Mouse (Mus musculus) stomach, embryonic 15.5 days (tissue): ENCODE measurements around the gene Nrxn3. TPM values are rescaled to one million over a fixed set of nuclear protein-coding genes. Genes with fewer than 3 reads are reported as not detected.

Experiments
- ATAC-seq: fragments of 200-750 bp; cut with Nextera tagmentation; 2 replicates; pipeline ENCODE4 v1.8.0; 2017; ENCODE audit warnings: low read depth, moderate number of reproducible peaks, moderate TSS enrichment; ENCODE audit not compliant: insufficient read depth, low FRiP score
- H3K27ac ChIP-seq: fragments of 300-500 bp; sonication (generic); 2 replicates; pipeline ENCODE4 v1.5.1; 2015; ENCODE audit warnings: mild to moderate bottlenecking, inconsistent platforms
- H3K27me3 ChIP-seq: fragments of 300-500 bp; sonication (generic); replicated peaks from 2 replicates; pipeline ENCODE4 v1.6.1; 2015; ENCODE audit warnings: inconsistent platforms
- H3K36me3 ChIP-seq: fragments of 300-500 bp; sonication (generic); 2 replicates; pipeline ENCODE4 v1.6.1; 2015; ENCODE audit warnings: inconsistent platforms
- H3K4me1 ChIP-seq: fragments of 300-500 bp; sonication (generic); 2 replicates; pipeline ENCODE4 v1.6.1; 2015; ENCODE audit warnings: inconsistent platforms
- H3K4me2 ChIP-seq: fragments of 300-500 bp; sonication (generic); 2 replicates; pipeline ENCODE4 v1.6.1; 2015; ENCODE audit warnings: mild to moderate bottlenecking, inconsistent platforms
- H3K4me3 ChIP-seq: fragments of 300-500 bp; sonication (generic); replicated peaks from 2 replicates; pipeline ENCODE4 v1.5.1; 2015; ENCODE audit warnings: inconsistent platforms
- H3K9ac ChIP-seq: fragments of 300-500 bp; sonication (generic); 2 replicates; pipeline ENCODE4 v1.6.1; 2015; ENCODE audit warnings: inconsistent platforms
- H3K9me3 ChIP-seq: fragments of 300-500 bp; sonication (generic); 2 replicates; pipeline ENCODE4 v1.6.1; 2016; ENCODE audit warnings: inconsistent platforms
- whole genome bisulfite sequencing: fragments of 180-500 bp; shearing (Covaris S2); methylation state at CpG from one replicate; pipeline ENCODE4 v1.1.7; 2015; 5-methylcytosine and 5-hydroxymethylcytosine counted together
- polyA plus RNA-seq: library from polyadenylated mRNA; unstranded; fragments of >200 nt; fragmentation: Nextera tagmentation; extraction: Ambion mirVana; gene quantifications from 2 replicates; pipeline ENCODE4 v1.2.1, GENCODE M21; 2015

The Nrxn3 gene
- polyA plus RNA-seq, 1 experiment from 2014 or later, result 2.4 TPM

DNA sequence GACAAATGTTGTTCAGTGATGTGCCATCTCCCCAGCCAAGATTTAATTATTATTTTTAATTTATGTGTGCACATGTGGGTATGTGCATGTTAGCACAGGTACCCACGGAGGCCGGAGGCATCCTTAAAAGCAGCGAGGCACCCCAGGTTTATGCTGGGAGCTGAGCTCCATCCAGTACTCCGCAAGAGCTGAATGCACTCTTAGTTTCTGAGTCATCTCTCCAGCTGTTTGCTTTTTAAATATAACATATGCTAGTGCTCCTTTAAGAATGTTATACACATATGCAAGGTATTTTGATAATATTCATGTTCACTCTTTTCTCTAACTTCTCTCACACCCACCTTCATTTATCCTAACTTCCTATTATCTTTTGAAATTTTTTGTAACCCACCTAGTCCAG, 271.1 kb downstream of the Nrxn3 start:
- Histone ChIP-seq H3K4me3 (no peak overlapping the region), H3K36me3 (no peaks in the 10 kb centered on the region)
- WGBS, result 85% methylated on average over 4 of the region's 4 CpGs

DNA sequence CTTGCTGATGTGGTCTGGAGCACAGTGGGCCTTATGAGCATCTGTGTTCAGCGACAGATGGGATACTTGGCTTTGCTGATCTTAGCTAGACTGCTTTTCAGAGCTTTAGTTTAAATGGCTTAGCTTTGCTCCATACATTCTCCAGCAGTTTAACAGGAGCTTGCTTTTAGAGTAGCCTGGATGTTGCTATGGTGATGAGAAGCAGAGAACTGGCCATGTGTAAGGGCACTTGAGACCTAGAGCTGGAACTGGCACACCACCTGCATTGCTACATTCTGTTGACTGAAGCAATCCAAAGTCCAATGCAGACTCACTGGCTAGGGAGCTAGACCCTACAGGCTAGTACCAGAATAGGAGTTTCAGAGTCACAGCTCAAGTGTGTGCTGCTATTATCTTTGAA, 293.8 kb downstream of the Nrxn3 start:
- Histone ChIP-seq H3K36me3 (no peaks in the 10 kb centered on the region), H3K9me3 (no peaks in the 10 kb centered on the region), H3K4me3 (no peak overlapping the region), H3K27me3 (no peaks in the 10 kb centered on the region), H3K4me2 (no peak overlapping the region), H3K27ac (no peak overlapping the region), H3K9ac (no peak overlapping the region), H3K4me1 (no peaks in the 10 kb centered on the region)
- no peak for ATAC-seq
- WGBS, result 86% methylated on average over 1 of the region's 1 CpGs

More for the DNA sequence above, 271.1 kb downstream of the Nrxn3 start:
- no peak overlapping the region for H3K9ac ChIP-seq
- no peaks in the 10 kb centered on the region for H3K4me1 ChIP-seq
- H3K4me2 ChIP-seq, result no peak overlapping the region
- H3K9me3 ChIP-seq, result no peaks in the 10 kb centered on the region
- H3K27me3 ChIP-seq, result no peaks in the 10 kb centered on the region
- no peak overlapping the region for H3K27ac ChIP-seq
- no peak for ATAC-seq

DNA sequence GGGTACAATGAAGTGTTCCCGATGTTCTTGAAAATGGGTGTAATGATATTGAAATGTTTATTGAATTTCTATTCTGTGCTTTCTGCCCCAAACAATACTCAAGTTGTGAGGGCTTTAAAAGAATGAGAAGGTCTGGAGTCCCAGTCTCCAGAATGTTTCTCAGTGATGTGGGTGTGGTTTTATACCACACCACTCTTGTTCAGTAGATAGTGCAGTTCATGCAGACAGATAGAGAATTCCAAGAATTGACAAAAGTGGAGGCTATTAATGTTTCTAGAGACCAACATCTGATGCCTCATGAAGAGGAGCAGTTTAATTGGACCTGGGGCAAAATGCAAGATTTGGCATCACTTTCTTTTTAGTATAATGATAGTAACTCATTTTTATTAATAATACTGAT, 302.5 kb downstream of the Nrxn3 start:
- no peak overlapping the region for H3K4me2 ChIP-seq
- ATAC-seq, result no peak
- H3K27ac ChIP-seq, result no peak overlapping the region
- no peak overlapping the region for H3K9ac ChIP-seq
- no peaks in the 10 kb centered on the region for H3K36me3 ChIP-seq
- H3K27me3 ChIP-seq, result no peaks in the 10 kb centered on the region
- no peak overlapping the region for H3K4me3 ChIP-seq
- no peaks in the 10 kb centered on the region for H3K4me1 ChIP-seq
- 95% methylated on average over 1 of the region's 1 CpGs for WGBS
- H3K9me3 ChIP-seq, result no peaks in the 10 kb centered on the region

DNA sequence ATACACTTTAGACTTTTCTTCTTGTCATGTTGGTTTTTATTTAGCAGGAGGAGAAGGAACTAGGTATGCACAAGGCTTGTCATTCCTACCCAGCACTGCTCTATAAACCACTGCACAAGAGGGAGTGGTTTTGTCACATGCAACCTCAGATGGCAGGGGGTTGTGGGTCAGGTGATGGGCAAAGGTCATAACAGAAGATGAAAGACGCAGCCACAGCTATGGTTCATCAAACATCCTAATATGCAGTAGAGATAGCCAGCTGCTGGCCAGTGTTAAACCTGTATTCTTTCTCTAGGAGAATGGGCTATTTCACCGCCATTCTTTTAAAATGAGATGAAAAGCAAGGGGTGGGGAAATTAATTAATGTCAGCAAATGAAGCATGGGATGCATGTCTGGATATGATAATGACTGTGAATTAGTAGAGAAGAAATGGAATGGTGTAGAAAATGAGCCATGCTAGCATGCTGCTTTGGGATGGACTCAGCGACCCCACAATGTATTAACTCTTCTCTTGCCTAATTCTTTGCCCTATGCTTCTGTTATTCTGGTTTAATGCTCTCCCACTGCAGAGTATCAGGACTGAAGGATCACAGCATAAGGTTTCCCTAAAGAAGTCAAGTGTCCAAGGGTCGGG, 313.4 kb downstream of the Nrxn3 start:
- ATAC-seq, result no peak
- H3K9me3 ChIP-seq, result no peaks in the 10 kb centered on the region
- no peaks in the 10 kb centered on the region for H3K27me3 ChIP-seq
- H3K4me1 ChIP-seq, result no peaks in the 10 kb centered on the region
- no peaks in the 10 kb centered on the region for H3K36me3 ChIP-seq
- no peak overlapping the region for H3K4me3 ChIP-seq
- WGBS, result 71% methylated on average over 4 of the region's 4 CpGs
- no peak overlapping the region for H3K27ac ChIP-seq
- H3K4me2 ChIP-seq, result no peak overlapping the region
- H3K9ac ChIP-seq, result no peak overlapping the region

DNA sequence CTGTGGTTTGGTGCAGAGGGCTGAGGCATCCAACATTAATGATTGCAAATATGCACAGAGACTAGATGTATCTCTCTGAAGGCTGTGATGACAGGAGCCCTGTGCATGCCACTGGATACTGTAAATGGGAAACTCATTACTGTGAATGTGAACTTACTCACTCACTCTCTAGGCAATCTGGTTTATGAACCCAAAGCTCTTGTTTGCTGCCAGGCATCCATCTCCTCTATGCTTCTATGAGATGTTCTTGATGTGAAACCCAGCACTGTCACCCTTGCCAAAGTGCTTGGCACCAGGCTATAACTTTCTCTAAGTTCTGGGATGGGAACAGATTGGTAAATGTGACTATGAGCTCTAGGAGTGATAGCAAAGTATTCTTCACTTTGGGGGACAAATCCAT, 317.5 kb downstream of the Nrxn3 start:
- Histone ChIP-seq H3K9ac (no peak overlapping the region), H3K4me1 (no peaks in the 10 kb centered on the region), H3K27ac (no peak overlapping the region), H3K4me3 (no peak overlapping the region), H3K9me3 (no peaks in the 10 kb centered on the region), H3K4me2 (no peak overlapping the region), H3K36me3 (no peaks in the 10 kb centered on the region), H3K27me3 (no peaks in the 10 kb centered on the region)
- ATAC-seq, result no peak

DNA sequence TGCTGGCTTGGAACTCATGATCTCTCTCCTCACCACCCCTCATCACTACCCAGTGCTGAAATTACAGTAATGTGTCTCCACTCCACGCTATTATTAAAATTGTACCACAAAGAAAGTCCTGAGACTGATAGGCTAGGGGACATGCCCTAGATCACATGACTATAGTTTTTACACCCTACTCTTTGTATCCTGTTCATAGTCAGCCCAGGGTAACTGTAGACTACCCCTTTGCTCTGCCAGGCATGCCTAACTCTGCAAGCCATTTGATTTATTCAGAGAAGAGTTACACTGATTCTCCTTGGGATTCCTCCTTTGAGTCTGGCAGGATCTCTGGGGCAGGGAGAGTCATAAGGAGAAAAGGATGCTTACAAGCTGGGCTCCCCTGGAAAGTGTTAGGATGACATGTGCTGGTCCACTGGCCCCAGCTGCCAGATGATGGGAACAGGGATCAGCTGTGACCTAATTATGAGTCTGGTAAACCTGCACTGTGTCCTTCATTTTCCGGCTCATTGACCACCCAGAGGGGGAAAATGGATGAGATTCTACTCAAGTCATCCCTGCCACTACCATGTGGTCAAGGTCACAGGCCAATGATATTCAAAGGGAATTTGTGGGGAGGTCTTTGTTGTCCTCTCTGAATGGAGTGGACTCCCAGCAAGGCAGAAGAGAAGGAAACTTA, 318.9 kb downstream of the Nrxn3 start:
- Histone ChIP-seq H3K36me3 (no peaks in the 10 kb centered on the region), H3K4me3 (no peak overlapping the region), H3K4me1 (no peaks in the 10 kb centered on the region), H3K27me3 (no peaks in the 10 kb centered on the region), H3K9me3 (no peaks in the 10 kb centered on the region), H3K9ac (no peak overlapping the region), H3K27ac (no peak overlapping the region), H3K4me2 (no peak overlapping the region)
- WGBS, result 79% methylated on average over 2 of the region's 2 CpGs
- no peak for ATAC-seq

DNA sequence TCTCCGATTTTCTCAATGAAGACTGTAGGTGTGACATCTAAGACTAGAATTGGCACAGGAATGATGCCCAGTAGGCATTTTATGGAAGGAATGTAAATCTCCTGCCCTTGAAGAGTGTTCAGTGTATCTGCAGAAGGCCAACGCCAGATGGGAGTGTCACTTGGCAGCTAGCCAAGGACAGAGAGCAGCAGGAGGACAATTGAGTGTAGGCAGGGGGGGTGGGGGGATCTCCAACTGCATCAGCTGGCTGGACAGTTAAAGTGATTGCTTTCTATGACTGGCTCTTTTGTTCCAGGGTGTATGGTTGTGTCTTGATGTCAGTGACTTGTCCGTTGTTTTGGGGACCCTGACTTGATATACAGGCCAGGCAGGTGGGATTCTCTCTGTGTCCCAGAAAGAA, 326.6 kb downstream of the Nrxn3 start:
- WGBS, result 44% methylated on average over 3 of the region's 3 CpGs
- Histone ChIP-seq H3K4me2 (no peak overlapping the region), H3K9me3 (no peaks in the 10 kb centered on the region), H3K27me3 (no peaks in the 10 kb centered on the region), H3K36me3 (no peaks in the 10 kb centered on the region), H3K4me3 (no peak overlapping the region), H3K27ac (no peak overlapping the region), H3K9ac (no peak overlapping the region), H3K4me1 (no peaks in the 10 kb centered on the region)
- ATAC-seq, result no peak

DNA sequence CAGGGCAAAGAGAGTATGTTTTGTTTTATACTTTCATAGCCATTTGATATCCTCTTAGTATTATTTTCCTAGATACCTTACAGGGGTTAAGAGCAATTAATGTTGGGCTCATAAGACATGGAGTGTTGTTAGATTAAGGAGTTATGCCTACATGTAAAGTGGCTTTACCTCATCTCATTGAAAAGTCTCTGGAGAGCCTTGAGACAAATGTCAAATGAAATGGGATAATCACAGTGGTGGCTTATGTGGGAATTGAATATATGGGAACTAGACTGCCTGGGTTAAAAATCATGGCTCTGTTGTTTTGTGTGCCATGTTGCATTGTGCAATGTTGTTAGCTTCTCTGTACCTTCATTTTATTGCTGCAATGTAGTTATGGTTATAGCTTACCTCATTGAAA, 327.0 kb downstream of the Nrxn3 start:
- no peaks in the 10 kb centered on the region for H3K27me3 ChIP-seq
- H3K4me3 ChIP-seq, result no peak overlapping the region
- H3K27ac ChIP-seq, result no peak overlapping the region
- no peaks in the 10 kb centered on the region for H3K4me1 ChIP-seq
- H3K9me3 ChIP-seq, result no peaks in the 10 kb centered on the region
- no peak overlapping the region for H3K9ac ChIP-seq
- H3K4me2 ChIP-seq, result no peak overlapping the region
- H3K36me3 ChIP-seq, result no peaks in the 10 kb centered on the region
- ATAC-seq, result no peak

DNA sequence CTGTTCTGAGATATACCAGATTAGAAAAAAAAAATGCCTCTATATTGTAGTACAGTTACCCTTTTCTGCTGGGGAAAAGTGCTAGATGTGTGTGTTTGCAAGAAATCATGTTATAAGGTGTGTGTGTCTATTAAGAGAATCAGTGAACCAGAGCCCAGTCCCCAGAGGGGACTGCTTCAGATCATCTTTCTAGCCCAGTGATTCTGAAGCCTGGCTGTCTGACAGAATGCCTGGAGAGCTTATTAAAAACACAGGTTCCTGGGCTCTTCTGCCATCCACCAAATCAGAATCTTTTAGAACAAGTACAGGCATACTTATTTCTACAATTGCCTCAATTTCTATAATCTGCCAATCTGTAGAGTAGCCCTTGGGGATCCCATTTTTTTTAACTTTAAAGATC, 349.8 kb downstream of the Nrxn3 start:
- no peak overlapping the region for H3K4me3 ChIP-seq
- H3K9me3 ChIP-seq, result no peaks in the 10 kb centered on the region
- ATAC-seq, result no peak
- no peak overlapping the region for H3K27ac ChIP-seq
- no peaks in the 10 kb centered on the region for H3K36me3 ChIP-seq
- no peak overlapping the region for H3K9ac ChIP-seq
- H3K4me1 ChIP-seq, result no peaks in the 10 kb centered on the region
- H3K27me3 ChIP-seq, result no peaks in the 10 kb centered on the region
- H3K4me2 ChIP-seq, result no peak overlapping the region

DNA sequence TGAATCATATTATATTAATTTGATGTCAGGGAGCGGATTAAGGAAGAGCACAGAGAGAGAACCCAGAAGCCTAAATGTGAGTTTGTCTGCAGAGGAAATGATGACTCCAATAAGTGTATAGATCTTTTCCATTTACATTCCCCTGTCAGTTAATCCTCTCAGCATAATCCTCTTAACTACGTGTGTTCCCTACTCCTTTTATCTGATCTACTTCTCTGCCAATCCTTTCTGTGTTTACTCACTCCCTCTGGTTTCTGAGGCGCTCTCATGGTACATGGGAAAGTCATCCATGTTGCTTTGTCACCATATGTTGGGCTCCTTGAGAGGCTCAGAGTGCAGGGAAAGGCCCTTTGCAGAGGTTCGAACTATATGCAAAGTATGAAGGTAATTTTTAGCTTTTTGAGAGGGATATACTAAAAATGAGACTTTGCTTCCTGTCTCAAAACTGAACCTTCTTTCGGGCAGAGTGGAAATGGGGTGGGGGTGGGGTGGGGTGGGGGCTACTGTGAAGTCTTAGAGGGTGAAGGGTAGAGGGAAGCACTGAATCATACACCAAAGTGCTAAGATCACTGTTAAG, 350.6 kb downstream of the Nrxn3 start:
- no peaks in the 10 kb centered on the region for H3K9me3 ChIP-seq
- H3K36me3 ChIP-seq, result no peaks in the 10 kb centered on the region
- no peaks in the 10 kb centered on the region for H3K27me3 ChIP-seq
- H3K4me3 ChIP-seq, result no peak overlapping the region
- no peaks in the 10 kb centered on the region for H3K4me1 ChIP-seq
- WGBS, result 62% methylated on average over 5 of the region's 5 CpGs
- no peak overlapping the region for H3K9ac ChIP-seq
- no peak overlapping the region for H3K4me2 ChIP-seq
- ATAC-seq, result no peak
- H3K27ac ChIP-seq, result no peak overlapping the region

DNA sequence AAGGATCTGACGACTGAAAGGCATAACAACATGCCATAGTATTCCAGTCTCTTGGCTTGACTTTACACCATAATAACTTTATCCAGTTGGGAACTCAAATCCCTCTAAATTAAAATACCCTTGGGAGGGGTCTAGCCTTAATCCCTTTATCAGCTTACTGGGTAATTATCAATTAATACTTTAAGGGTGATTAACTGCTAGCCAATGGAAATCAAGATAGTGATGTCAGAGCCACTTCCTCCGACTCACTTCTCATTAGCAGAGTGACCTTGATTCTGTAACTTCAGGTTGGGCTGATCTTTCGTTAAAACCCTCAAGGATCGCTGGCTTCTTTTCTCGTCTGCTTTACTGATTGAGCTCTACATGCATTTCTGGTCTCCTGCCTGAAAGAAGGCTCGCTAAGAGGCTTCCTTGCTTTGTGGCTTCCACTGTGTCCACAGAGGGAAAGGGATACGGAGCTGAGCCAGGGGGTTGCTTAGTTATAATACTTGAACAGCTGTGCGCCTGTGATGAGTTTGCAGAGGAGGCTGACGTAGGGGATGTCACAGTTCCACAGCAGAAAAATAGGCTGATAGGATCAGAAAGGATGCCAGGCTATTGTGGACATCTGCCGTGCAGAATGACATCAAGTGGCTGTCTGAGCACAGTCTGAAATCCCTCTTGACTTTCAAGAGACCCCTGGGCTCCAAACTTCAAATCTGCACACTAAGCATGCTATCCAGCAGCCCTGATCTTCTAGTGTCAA, 352.0 kb downstream of the Nrxn3 start:
- H3K36me3 ChIP-seq, result no peaks in the 10 kb centered on the region
- no peak overlapping the region for H3K9ac ChIP-seq
- H3K27me3 ChIP-seq, result no peaks in the 10 kb centered on the region
- no peak overlapping the region for H3K4me2 ChIP-seq
- no peaks in the 10 kb centered on the region for H3K4me1 ChIP-seq
- no peak for ATAC-seq
- no peak overlapping the region for H3K4me3 ChIP-seq
- H3K9me3 ChIP-seq, result no peaks in the 10 kb centered on the region
- 57% methylated on average over 10 of the region's 10 CpGs for WGBS
- H3K27ac ChIP-seq, result no peak overlapping the region

DNA sequence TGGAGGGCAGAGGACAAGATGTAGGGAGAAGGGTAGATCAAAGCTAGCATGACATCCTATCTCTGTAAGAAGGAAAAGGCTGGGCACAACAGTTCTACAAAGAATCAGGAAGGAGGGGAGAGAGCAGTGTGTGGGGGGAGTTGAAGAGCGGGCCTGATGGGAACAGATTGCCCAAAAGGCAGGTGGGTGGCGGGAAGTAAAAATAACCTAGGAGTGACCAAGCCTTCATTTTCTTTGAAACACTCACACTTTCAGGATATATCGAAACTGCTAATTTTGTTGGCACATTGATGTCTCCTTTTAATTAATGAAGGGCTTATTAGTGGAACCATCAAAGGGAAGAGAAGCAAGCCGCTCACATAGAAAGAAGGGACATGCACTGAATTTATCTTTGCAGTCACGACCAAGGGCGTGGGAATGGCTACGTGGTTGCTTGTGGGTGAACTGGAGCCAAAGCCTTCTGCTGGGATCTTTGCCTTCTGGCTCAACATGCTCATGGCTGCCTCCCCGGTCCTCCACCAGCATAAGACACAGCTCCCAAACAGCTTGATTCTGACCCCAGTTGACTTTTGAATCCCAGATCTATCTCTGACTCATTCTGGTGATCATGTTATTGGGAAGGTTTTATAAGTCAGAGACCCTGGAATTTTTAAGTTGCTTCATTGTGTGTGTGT, 371.3 kb downstream of the Nrxn3 start:
- Histone ChIP-seq H3K9ac (no peak overlapping the region), H3K4me1 (no peaks in the 10 kb centered on the region), H3K27ac (no peak overlapping the region), H3K4me2 (no peak overlapping the region), H3K4me3 (no peak overlapping the region), H3K27me3 (no peaks in the 10 kb centered on the region), H3K36me3 (no peaks in the 10 kb centered on the region), H3K9me3 (no peaks in the 10 kb centered on the region)
- 80% methylated on average over 8 of the region's 8 CpGs for WGBS
- no peak for ATAC-seq
